In the genomic region with DNA sequence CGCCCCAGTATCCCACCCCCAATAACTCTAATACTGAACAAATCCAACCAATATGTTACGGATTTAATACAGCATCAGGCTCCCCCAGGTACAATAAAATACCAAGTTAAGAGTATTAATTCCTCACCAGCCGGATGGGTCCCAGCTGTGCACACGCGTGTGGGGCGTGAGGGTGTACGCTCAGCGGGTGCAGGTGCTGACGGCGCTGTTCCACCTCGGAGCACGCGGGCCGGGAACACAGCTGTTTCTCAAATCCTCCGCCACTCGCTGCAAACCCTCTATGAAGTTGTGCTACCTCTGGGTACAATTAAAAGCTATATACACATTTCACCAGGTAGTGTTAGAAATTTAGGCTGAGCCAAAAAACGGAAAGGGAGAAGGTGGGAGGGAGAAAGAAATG, we compare ENCODE assay signal across 22 mouse cellular contexts.
"Had no signal": no experiment of that assay in that cellular context is flagged by ENCODE, and none has a peak within 500 bp of the region (broad histone marks: within the 10 kb centered on the region; RNA-seq: fewer than 3 reads in every experiment).

No protein-coding gene starts in this region.

- H3K4me1 ChIP-seq: liver, embryonic 13.5 days; liver, embryonic 15.5 days; megakaryocyte, embryonic 14.5 days; neural tube, embryonic 12.5 days; stomach, embryonic 15.5 days had no signal

- ATAC-seq: liver, postnatal 0 days; lung, postnatal 0 days; midbrain, embryonic 16.5 days had no signal

- H3K36me3 ChIP-seq: liver, embryonic 13.5 days; liver, embryonic 15.5 days; lung, embryonic 15.5 days; neural tube, embryonic 12.5 days; stomach, embryonic 15.5 days had no signal

- H3K9ac ChIP-seq: liver, embryonic 13.5 days; liver, embryonic 15.5 days; liver, postnatal 0 days; lung, embryonic 15.5 days; neural tube, embryonic 12.5 days; stomach, embryonic 15.5 days had no signal

- DNase-seq: liver, embryonic 13.5 days; liver, postnatal 0 days; lung, adult 2 months; lung, postnatal 14 days; lung, postnatal 36 days; midbrain, embryonic 14.5 days; right cerebral cortex, postnatal 25 days; right cerebral cortex, postnatal 4 days; thymus, adult 2 months; thymus, postnatal 25 days; thymus, postnatal 4 days had no signal

- H3K4me3 ChIP-seq: liver, embryonic 13.5 days; liver, embryonic 15.5 days; lung, embryonic 15.5 days; megakaryocyte, embryonic 14.5 days; myocyte; neural tube, embryonic 12.5 days; stomach, embryonic 15.5 days had no signal

- H3K9me3 ChIP-seq: liver, embryonic 13.5 days; liver, embryonic 15.5 days; lung, embryonic 15.5 days; neural tube, embryonic 12.5 days; stomach, embryonic 15.5 days had no signal

- H3K27me3 ChIP-seq: liver, embryonic 13.5 days; liver, embryonic 15.5 days; lung, embryonic 15.5 days; megakaryocyte, embryonic 14.5 days; stomach, embryonic 15.5 days had no signal

- H3K27ac ChIP-seq: liver, embryonic 13.5 days; liver, embryonic 15.5 days; lung, embryonic 15.5 days; macrophage; neural tube, embryonic 12.5 days; stomach, embryonic 15.5 days; stomach, postnatal 0 days had no signal

- H3K4me2 ChIP-seq: liver, embryonic 13.5 days; liver, embryonic 15.5 days; lung, embryonic 15.5 days; midbrain, embryonic 11.5 days; neural tube, embryonic 12.5 days; stomach, embryonic 15.5 days had no signal
